Mouse (Mus musculus) embryonic facial prominence, embryonic 13.5 days (tissue): ENCODE measurements around the gene Crebbp. TPM values are rescaled to one million over a fixed set of nuclear protein-coding genes. Genes with fewer than 3 reads are reported as not detected.
"Not testable (repeated sequence)": the region's sequence is repeated elsewhere in the genome, so short reads cannot be mapped to it uniquely, and the experiment has no call there.

Source experiments
- ATAC-seq: fragments of 200-750 bp; cut with Nextera tagmentation; 2 replicates; pipeline ENCODE4 v1.8.0; 2017; ENCODE audit warnings: low read depth; ENCODE audit not compliant: insufficient number of reproducible peaks, insufficient read depth, low FRiP score, low TSS enrichment
- H3K27ac ChIP-seq: fragments of 300-500 bp; sonication (generic); 2 replicates; pipeline ENCODE4 v1.5.1; 2015; ENCODE audit warnings: moderate library complexity, mild to moderate bottlenecking, inconsistent platforms
- H3K27me3 ChIP-seq: fragments of 300-500 bp; sonication (generic); 2 replicates; pipeline ENCODE4 v1.6.1; 2015; ENCODE audit warnings: mild to moderate bottlenecking, inconsistent platforms
- H3K36me3 ChIP-seq: fragments of 300-500 bp; sonication (generic); 2 replicates; pipeline ENCODE4 v1.6.1; 2015; ENCODE audit warnings: mild to moderate bottlenecking, inconsistent platforms
- H3K4me1 ChIP-seq: fragments of 300-500 bp; sonication (generic); 2 replicates; pipeline ENCODE4 v1.6.1; 2015; ENCODE audit warnings: inconsistent platforms
- H3K4me2 ChIP-seq: fragments of 300-500 bp; sonication (generic); 2 replicates; pipeline ENCODE4 v1.6.1; 2015; ENCODE audit warnings: moderate library complexity, mild to moderate bottlenecking, inconsistent platforms
- H3K4me3 ChIP-seq: fragments of 300-500 bp; sonication (generic); 2 replicates; pipeline ENCODE4 v1.5.1; 2015; ENCODE audit warnings: mild to moderate bottlenecking, inconsistent platforms
- H3K9ac ChIP-seq: fragments of 300-500 bp; sonication (generic); 2 replicates; pipeline ENCODE4 v1.6.1; 2015; ENCODE audit warnings: mild to moderate bottlenecking, inconsistent platforms
- H3K9me3 ChIP-seq: fragments of 300-500 bp; sonication (generic); 2 replicates; pipeline ENCODE4 v1.6.1; 2016; ENCODE audit warnings: inconsistent platforms
- WGBS: fragments of 180-500 bp; shearing (Covaris S2); methylation state at CpG from one replicate; pipeline ENCODE4 v1.1.7; 2015; ENCODE audit warnings: mixed read lengths; 5-methylcytosine and 5-hydroxymethylcytosine counted together
- polyA plus RNA-seq: library from polyadenylated mRNA; unstranded; fragments of >200 nt; fragmentation: Nextera tagmentation; extraction: Ambion mirVana; gene quantifications from 2 replicates; pipeline ENCODE4 v1.2.1, GENCODE M21; 2015

Crebbp gene
- polyA plus RNA-seq, 1 experiment from 2014 or later = 51.3 TPM

DNA sequence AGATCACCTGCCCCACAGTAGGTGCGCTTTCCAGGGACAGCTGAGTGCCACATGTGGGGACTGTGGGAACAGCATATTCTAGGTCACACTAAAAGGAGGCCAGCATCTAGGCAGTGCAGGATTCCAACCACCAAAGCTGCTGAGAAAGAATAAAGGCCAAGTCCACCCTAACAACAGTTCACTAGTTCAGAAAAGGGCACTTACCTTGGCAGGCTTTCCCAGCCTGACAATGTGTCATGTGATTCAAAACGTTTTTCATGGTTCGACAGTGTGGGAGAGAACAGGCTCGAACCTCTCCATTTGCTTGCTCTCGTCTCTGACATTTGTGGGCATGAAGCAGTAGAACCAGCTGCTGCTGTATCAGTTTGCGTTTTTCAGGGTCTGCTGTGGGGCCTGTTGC lies 75.3 kb downstream of the Crebbp start:
- H3K9me3 ChIP-seq = no peaks in the 10 kb centered on the region
- WGBS = 72% methylated on average over 6 of the region's 6 CpGs
- peaks cover 40% of the 10 kb centered on the region for H3K36me3 ChIP-seq
- H3K4me1 ChIP-seq = no peaks in the 10 kb centered on the region
- no peak overlapping the region for H3K4me2 ChIP-seq
- no peaks in the 10 kb centered on the region for H3K27me3 ChIP-seq
- no peak overlapping the region for H3K9ac ChIP-seq
- no peak overlapping the region for H3K4me3 ChIP-seq
- no peak overlapping the region for H3K27ac ChIP-seq
- no peak for ATAC-seq

- Histone ChIP-seq H3K27ac (no peak overlapping the region), H3K9me3 (no peaks in the 10 kb centered on the region), H3K4me1 (no peaks in the 10 kb centered on the region), H3K4me3 (no peak overlapping the region), H3K36me3 (peaks cover 49% of the 10 kb centered on the region), H3K9ac (no peak overlapping the region), H3K4me2 (no peak overlapping the region), H3K27me3 (no peaks in the 10 kb centered on the region)
- no peak for ATAC-seq
- WGBS = 100% methylated on average over 1 of the region's 1 CpGs
Observed at GRCm38 (mm10) chr16:4133754-4134153, 80.0 kb downstream of the Crebbp start.

DNA sequence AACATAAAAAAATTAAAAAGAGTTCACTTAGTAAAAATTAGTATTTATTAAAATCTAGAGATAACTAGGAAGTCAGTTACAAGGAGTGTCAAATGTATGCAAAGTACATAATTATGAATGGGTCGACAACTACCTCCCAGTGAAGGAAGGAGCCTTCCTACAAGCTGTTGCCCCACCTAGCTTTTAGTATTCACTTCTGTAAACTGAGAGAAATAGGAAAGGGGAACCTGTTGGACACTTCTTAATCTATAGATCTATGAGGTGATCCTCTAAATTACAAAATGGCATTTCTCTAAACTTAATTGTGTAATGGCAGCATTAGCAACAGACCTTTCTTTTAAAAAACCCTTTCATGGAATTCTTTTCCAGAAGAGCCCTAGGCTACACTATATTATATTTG lies 84.9 kb downstream of the Crebbp start:
- no peak for ATAC-seq
- H3K27ac ChIP-seq = no peak overlapping the region
- H3K4me2 ChIP-seq = no peak overlapping the region
- H3K27me3 ChIP-seq = no peaks in the 10 kb centered on the region
- H3K9me3 ChIP-seq = no peaks in the 10 kb centered on the region
- no peaks in the 10 kb centered on the region for H3K4me1 ChIP-seq
- H3K9ac ChIP-seq = no peak overlapping the region
- 83% methylated on average over 1 of the region's 1 CpGs for WGBS
- peaks cover 58% of the 10 kb centered on the region for H3K36me3 ChIP-seq
- no peak overlapping the region for H3K4me3 ChIP-seq

- Histone ChIP-seq H3K9me3 (no peaks in the 10 kb centered on the region), H3K4me2 (no peak overlapping the region), H3K4me1 (no peaks in the 10 kb centered on the region), H3K36me3 (peaks cover 89% of the 10 kb centered on the region), H3K27ac (no peak overlapping the region), H3K4me3 (no peak overlapping the region), H3K9ac (no peak overlapping the region), H3K27me3 (no peaks in the 10 kb centered on the region)
- 0 out of 2 replicates have a peak, but pooled peaks have one; percentile 26 for ATAC-seq
- 92% methylated on average over 4 of the region's 4 CpGs for WGBS
Observed at GRCm38 (mm10) chr16:4117072-4117471, 96.7 kb downstream of the Crebbp start.

DNA sequence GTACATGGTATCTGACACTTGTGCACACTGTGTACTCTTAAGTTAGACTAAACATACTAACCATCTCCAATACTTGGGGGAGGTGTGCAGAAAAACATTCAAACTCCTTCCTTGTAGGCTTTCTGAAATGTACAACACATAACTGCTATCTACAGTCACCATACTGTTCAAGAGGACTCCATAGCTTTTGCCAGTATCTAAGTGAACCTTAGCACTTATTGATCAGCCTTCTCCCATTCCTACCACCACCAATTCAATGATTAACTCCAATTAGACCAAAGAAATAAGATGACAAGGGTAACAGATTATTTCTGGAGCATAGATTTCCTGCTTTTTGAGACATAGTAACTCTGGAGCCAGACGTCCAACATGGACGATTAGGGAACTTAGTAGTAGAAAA lies 113.4 kb downstream of the Crebbp start:
- no peaks in the 10 kb centered on the region for H3K4me1 ChIP-seq
- peaks cover 65% of the 10 kb centered on the region for H3K36me3 ChIP-seq
- ATAC-seq = no peak
- 82% methylated on average over 2 of the region's 2 CpGs for WGBS
- H3K27me3 ChIP-seq = no peaks in the 10 kb centered on the region
- no peak overlapping the region for H3K4me2 ChIP-seq
- H3K4me3 ChIP-seq = no peak overlapping the region
- H3K9me3 ChIP-seq = no peaks in the 10 kb centered on the region
- no peak overlapping the region for H3K9ac ChIP-seq
- H3K27ac ChIP-seq = no peak overlapping the region

DNA sequence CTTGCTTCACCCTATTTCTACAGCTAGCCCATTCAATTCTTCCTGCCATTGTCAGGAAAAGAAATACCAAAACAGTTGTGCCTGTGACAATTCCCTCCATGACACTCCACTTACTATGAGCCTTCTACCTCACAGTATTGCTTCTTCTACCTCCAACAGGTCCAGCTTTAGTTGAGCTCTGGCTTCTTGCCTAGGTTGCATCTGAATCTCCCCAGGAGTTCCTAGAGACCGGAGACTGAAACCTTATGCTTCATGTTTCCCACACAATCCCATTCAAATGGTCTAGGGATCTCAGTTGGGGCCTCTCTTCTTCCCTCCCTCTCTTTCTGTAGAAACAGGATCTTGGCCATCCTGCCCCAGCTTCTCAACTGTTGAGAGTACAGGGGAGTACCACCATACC lies 116.3 kb downstream of the Crebbp start:
- peaks cover 79% of the 10 kb centered on the region for H3K36me3 ChIP-seq
- H3K27ac ChIP-seq = no peak overlapping the region
- H3K4me2 ChIP-seq = no peak overlapping the region
- WGBS = 93% methylated on average over 1 of the region's 1 CpGs
- H3K4me3 ChIP-seq = no peak overlapping the region
- ATAC-seq = no peak
- H3K9me3 ChIP-seq = no peaks in the 10 kb centered on the region
- H3K4me1 ChIP-seq = no peaks in the 10 kb centered on the region
- no peak overlapping the region for H3K9ac ChIP-seq
- no peaks in the 10 kb centered on the region for H3K27me3 ChIP-seq

- Histone ChIP-seq H3K9ac (no peak overlapping the region), H3K4me2 (no peak overlapping the region), H3K27me3 (no peaks in the 10 kb centered on the region), H3K9me3 (no peaks in the 10 kb centered on the region), H3K4me1 (no peaks in the 10 kb centered on the region), H3K27ac (no peak overlapping the region), H3K36me3 (peaks cover 83% of the 10 kb centered on the region), H3K4me3 (no peak overlapping the region)
- no peak for ATAC-seq
Observed at GRCm38 (mm10) chr16:4096898-4097297, 116.9 kb downstream of the Crebbp start.

- H3K9me3 ChIP-seq = no peaks in the 10 kb centered on the region
- H3K4me1 ChIP-seq = no peaks in the 10 kb centered on the region
- no peak overlapping the region for H3K4me2 ChIP-seq
- H3K36me3 ChIP-seq = peaks cover 84% of the 10 kb centered on the region
- WGBS = 95% methylated on average over 3 of the region's 3 CpGs
- no peak for ATAC-seq
- H3K9ac ChIP-seq = no peak overlapping the region
- no peaks in the 10 kb centered on the region for H3K27me3 ChIP-seq
- no peak overlapping the region for H3K27ac ChIP-seq
- H3K4me3 ChIP-seq = no peak overlapping the region
Observed at GRCm38 (mm10) chr16:4096141-4096540, 117.7 kb downstream of the Crebbp start.

- H3K4me1 ChIP-seq = no peaks in the 10 kb centered on the region
- no peak overlapping the region for H3K4me3 ChIP-seq
- H3K36me3 ChIP-seq = peaks cover 86% of the 10 kb centered on the region
- no peak overlapping the region for H3K9ac ChIP-seq
- WGBS = 92% methylated on average over 8 of the region's 8 CpGs
- no peak overlapping the region for H3K4me2 ChIP-seq
- H3K9me3 ChIP-seq = no peaks in the 10 kb centered on the region
- no peak overlapping the region for H3K27ac ChIP-seq
- ATAC-seq = no peak
- no peaks in the 10 kb centered on the region for H3K27me3 ChIP-seq
Observed at GRCm38 (mm10) chr16:4087214-4087913, 126.4 kb downstream of the Crebbp start.

- Histone ChIP-seq H3K4me1 (no peaks in the 10 kb centered on the region), H3K9me3 (no peaks in the 10 kb centered on the region), H3K9ac (no peak overlapping the region), H3K4me3 (no peak overlapping the region), H3K4me2 (no peak overlapping the region), H3K27me3 (no peaks in the 10 kb centered on the region), H3K27ac (no peak overlapping the region), H3K36me3 (peaks cover 78% of the 10 kb centered on the region)
- no peak for ATAC-seq
- WGBS = 96% methylated on average over 9 of the region's 9 CpGs
Observed at GRCm38 (mm10) chr16:4085851-4086387, 127.9 kb downstream of the Crebbp start.

DNA sequence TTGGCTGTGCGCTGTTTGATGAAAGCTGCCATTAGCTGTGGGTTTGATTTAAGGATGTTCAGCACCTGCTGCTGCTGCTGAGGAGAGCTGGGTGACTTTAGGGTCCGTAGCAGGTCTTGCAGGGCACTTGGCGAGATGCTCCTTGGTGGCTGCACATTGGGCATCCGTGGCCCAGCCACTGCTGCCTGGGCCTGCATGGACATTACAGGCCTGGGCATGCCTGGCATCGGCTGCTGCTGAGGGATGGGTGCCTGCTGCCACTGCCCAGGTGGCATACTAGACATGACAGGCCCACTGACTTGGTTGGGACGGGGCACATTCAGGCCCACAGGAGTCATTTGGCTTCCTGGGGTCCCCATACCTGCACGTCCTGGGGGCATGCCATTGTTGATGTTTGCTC lies 128.7 kb downstream of the Crebbp start:
- ATAC-seq = no peak
- no peaks in the 10 kb centered on the region for H3K9me3 ChIP-seq
- H3K27ac ChIP-seq = no peak overlapping the region
- H3K9ac ChIP-seq = no peak overlapping the region
- WGBS = 92% methylated on average over 7 of the region's 7 CpGs
- no peaks in the 10 kb centered on the region for H3K4me1 ChIP-seq
- H3K4me2 ChIP-seq = no peak overlapping the region
- H3K4me3 ChIP-seq = no peak overlapping the region
- no peaks in the 10 kb centered on the region for H3K27me3 ChIP-seq
- peaks cover 69% of the 10 kb centered on the region for H3K36me3 ChIP-seq

DNA sequence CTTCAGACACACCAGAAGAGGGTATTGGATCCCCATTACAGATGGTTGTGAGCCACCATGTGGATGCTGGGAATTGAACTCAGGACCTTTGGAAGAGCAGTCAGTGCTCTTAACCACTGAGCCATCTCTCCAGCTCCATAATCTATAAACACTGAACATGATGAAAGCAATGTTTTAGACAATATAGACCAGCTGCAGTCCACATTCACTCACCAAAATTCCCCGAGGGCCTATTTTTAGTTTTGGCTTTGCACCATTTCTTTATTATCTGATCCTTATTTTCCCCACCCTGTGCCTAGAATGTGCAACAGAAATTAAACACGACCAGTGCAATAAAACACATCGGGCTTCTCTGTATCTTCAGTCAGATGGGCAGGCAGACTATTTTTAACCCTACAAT lies 133.4 kb downstream of the Crebbp start:
- ATAC-seq, H3K9ac ChIP-seq, H3K4me3 ChIP-seq, H3K9me3 ChIP-seq, H3K27me3 ChIP-seq, H3K4me2 ChIP-seq, H3K27ac ChIP-seq: not testable (repeated sequence)
- Histone ChIP-seq H3K4me1 (peaks cover 16% of the 10 kb centered on the region), H3K36me3 (peaks cover 25% of the 10 kb centered on the region)
- WGBS = 70% methylated on average over 3 of the region's 3 CpGs
